Mouse (Mus musculus) naive thymus-derived CD4-positive, alpha-beta T cell, adult 5 months (primary cell): ENCODE measurements around the gene Gm48551. TPM values are rescaled to one million over a fixed set of nuclear protein-coding genes. Genes with fewer than 3 reads are reported as not detected.

Experiments
- polyA plus RNA-seq: library from polyadenylated mRNA; unstranded; fragments of 100-300 nt; shearing (Covaris generic); gene quantifications from one replicate; pipeline ENCODE4 v1.2.1, GENCODE M21; 2017

Gene Gm48551
- polyA plus RNA-seq, result 2.8 TPM

DNA sequence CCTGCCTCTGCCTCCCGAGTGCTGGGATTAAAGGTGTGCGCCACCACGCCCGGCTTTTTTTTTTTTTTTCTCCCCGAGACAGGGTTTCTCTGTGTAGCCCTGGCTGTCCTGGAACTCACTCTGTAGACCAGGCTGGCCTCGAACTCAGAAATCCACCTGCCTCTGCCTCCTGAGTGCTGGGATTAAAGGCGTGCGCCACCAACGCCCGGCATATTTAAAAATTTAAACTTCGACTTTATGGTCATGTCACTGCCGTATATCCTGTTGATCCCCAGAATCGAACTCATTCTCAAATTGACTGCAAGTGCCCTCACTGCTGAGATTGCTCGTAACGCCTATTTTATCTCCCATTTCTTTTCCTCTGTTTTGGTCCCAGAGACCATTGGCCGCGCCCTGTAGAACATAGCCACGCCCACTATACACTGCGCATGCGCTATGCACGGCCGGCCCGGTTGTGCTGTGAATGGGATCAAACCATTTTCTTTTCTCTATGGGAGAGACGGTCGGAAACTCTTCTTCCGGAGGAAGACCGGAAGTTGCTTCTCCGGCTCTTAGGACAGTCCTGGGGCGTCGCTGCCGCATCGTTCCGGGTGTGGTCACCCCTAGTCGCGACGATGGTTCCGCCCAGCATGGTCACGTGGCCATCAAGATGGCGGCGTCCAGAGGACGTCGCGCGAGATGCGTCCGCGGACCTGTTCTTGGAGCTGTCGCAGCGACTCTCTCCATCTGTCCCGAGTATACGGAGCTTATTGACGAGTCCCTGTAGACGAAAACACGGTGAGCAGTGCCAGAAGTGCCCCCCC lies at the start of gene Gm48551, which contains the start of gene Dohh:
Gene Gm48551 (plus strand): TSS at position 665 of the 803 bp plus-strand sequence.
Gene Dohh (plus strand): TSS at position 627 of the 803 bp plus-strand sequence.

DNA sequence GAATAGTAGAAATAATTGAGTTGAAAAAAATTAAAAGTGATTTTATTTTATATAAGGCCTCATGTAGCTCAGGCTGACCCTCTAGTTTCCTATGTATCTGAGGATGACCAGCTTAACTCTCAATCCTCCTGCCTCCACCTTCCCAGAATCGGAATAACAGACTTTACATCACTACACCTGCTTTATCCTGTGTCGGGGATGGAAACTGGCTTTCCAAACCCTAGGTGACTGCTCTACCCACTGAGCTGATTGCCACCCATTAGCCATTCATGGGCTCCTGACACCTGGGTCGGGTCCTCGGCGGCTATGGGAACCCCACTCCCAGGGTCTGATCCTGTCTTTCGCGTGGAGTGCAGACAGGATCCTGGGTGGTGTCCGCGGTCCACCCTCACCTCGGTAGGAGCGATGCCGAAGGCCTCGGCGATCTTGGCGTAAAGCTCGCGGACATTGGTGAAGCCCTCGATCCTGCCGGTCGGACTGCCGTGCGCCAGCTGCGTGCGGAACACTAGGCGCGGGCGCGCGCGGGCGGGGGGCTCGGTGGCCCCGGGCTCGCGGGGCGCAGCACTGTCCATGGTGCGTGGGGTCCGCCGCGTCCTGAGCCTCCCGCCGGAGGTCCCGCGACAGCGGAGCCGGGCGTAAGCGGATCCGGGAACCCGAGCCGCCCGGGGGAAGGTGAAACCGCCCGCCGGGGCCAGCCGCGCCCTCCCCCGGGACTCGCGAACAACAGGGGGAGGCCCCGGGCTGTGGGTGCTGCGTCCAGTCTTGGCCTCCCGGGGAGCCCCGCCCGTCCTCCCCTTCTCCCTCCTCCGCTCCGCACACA lies 41.4 kb upstream of the Gm48551 start, which contains the start of gene Gipc3:
Gene Gipc3 (minus strand): TSS at position 581 of the 820 bp plus-strand sequence.

DNA sequence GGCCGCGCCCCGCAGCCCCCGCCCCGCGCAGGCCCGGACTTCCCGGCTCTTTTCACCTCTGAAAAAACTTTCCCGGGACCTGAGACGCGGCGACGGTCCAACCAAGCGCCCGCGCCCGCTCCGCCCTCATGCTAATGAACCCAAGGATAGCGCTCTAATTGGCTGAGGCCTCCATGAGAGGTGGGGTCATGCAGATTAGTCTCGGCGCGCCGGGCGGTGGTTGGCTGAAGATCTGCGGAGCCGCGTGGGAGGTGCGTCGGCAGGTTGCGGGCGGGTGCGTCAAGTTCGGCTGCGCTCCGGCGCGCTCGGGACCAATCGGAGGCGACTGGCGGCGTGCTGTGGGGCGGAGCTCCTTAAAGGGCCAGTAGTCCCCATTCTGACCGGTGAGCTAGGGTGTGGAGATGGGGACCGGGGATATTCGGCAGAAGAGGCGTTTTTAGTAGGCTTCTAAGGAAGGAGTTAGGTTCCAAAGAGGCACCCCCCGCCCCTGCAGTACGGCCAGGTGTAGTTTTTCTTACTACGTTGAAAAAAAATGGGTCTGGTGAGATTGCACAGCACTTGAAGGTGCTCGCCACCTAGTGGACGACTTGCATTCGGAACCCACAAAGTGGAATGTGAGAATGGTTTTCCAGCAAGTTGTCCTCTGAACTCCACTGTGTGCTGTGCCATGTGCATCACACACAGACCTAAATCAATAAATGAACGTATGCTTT lies 33.8 kb upstream of the Gm48551 start, which contains the start of gene Hmg20b:
Gene Hmg20b (minus strand): TSS at position 130 of the 713 bp plus-strand sequence.

DNA sequence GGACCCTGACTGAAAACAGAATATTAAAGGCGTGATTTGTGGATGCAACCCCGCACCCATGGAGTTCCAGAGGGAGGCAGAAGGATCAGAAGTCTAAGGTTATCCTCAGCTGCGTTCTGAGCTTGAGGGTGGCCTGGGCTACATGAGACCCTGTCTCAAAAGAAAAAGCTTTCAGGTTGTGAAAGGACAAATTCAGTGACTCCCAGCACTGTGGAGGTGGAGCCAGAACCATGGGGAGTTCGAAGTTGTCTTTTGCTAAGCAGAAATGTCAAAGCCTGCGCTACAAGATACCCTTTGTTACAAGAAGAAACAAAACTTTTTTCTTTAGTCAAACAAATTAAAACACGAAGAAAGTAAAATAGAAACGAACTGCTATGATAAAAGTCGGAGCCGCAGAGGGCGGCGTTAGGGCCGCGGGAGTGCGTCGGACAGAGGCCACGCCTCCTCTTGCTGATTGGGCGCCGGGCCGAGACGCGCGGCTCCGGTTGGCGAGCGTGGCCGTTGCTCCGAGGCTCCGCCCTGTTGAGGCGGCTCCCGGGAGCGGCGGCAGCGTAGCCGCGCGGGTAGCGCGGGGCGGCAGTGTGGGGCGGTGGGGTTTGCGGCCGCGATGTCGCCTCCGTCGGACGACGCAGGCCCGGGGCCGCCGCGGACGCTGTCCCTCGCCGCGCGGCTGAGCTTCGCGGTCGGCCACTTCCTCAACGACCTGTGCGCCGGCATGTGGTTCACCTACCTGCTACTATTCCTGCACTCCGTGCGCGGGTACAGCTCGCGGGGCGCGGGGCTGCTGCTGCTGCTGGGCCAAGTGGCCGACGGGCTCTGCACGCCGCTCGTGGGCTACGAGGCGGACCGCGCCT lies 27.0 kb upstream of the Gm48551 start, which contains the start of gene Mfsd12:
Gene Mfsd12 (plus strand): TSS at position 501 of the 854 bp plus-strand sequence.

DNA sequence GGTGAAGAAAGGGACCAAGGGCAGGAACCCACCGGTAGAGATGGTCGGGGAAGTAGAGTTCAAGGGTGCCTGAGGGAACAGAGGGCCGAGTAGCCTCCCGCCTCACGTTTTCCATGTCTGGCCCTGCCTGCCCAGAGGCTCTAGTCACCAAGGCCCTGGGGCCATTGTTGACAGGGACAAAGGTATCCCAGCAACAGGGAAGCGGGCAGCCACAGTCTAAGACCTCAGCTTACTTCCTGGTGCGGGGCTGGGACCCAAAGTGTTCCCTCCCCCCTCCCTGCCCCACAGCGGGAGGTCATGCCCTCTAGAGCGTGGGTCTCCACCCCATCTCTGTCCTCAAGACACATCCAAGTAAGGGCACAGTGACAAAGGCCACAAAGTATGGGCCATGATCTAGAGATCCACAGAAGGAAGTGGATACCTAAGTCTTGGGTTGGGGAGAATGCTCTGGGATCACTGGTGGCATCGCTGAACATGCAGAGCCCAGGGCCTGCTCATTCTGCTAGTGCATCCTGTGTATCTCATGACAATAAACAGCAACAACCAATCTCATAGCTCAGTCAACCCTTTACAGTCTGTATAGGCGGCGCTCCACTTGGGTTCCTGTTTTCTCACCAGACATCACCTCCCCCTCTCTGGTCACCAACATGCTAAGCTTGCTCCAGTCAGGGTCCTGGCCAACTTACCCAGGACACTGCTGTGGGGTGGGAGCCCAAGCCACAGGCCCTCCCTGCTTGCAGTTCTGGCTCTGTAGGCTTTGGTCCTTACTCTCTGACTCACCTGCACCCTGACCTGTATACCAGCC lies 18.4 kb upstream of the Gm48551 start, which contains the start of gene 4930404N11Rik:
Gene 4930404N11Rik (minus strand): TSS at position 145 of the 805 bp plus-strand sequence.

DNA sequence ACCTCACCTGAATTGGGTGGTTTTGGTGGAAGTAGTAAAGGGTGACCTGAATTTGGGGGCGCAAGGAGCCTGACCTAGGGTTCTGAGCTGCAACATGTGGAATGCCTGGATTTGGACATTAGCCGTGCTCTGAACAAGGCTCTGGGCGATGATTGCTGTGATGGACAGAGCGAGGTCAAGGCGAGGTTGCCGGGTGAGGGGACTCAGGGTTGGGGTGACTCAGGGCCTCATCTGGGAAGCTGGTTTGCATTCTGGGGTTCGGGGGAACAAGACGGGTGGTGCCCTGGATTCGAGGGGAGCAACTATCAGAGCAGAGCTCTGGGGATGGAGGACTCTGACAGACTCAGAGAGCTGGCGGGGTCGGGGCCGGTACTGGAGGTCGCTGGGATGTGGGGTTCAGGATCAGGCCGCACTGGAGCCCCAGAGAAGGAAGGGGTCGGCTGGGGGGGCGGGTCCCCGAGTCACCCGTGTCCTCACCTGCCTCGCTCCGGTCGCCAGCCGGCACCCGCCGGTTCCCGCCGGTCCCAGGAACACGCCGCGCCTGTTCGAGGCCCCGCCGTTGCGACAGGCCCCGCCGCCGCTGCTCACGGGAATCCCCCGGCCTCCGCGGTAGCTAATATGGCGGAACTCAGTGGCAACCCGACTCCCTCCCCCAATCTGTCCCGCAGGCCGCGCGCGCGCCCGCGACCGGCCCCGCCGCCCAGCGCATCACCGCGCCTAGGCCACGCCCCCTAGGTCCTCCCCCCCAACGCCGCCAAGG lies 6.3 kb upstream of the Gm48551 start, which contains the start of gene Fzr1:
Gene Fzr1 (minus strand): TSS at position 724 of the 760 bp plus-strand sequence.

DNA sequence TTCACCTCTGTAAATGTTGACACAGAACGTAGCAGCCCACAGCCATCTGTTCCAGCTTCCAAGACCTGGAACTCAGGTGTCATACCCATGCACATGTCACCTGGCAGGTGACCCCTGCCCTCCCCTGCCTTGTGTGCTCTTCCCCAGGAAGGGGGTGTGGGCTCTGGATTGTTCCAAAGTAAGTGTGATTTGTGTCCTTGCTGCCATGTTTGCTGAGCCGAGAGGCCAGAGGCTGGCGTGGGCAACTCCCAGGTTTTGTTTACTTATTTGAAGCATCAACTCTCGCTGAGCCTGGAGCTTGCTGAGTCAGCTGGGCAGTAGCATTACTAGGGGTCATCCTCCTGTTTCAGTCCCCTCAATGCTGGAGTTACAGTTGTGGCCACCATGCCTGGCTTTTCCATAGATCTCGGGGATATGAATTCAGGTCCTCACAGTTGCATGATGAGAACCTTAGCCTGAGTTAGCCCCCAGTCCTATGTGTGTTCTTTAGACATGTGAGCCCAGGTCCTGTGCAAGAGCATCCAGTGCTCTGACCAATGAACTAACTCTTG lies 4.3 kb downstream of the Gm48551 start, which contains the start of gene Gm48552:
Gene Gm48552 (plus strand): TSS at position 501 of the 551 bp plus-strand sequence.

DNA sequence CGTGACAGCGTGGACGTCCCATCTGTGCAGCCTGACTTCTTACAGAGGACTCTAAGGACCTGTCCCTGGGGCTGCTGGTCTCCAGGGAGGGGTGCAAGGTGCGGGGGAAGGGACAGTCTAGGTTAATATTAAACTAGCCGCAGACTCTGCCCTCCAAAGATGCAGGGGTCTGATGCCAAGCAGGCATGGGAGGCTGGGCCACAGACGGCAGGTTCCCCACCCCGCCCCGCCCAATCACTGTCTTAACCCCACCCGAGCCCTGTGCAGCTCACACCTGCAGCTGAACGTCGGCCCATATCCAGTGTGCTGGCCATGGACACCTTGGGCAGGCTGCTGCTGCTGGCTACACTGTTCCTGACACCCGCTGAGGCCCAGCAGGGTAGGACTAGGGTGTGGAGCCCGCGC lies 8.5 kb downstream of the Gm48551 start, which contains the start of gene Smim24:
Gene Smim24 (plus strand): TSS at position 271 of the 405 bp plus-strand sequence.

Other genes starting within 250 kb of the Gm48551 start
- 68.2 TPM for gene Zbtb7a, start 249.2 kb upstream of the Gm48551 start, polyA plus RNA-seq
- 41.3 TPM for gene Pias4, start 216.5 kb upstream of the Gm48551 start, polyA plus RNA-seq
- 1,105 TPM for gene Eef2, start 207.8 kb upstream of the Gm48551 start, polyA plus RNA-seq
- gene Dapk3, start 201.5 kb upstream of the Gm48551 start, polyA plus RNA-seq, result 83.9 TPM
- gene 4930442H23Rik, start 200.6 kb upstream of the Gm48551 start, polyA plus RNA-seq, result 0.39 TPM
- not detected for gene Nmrk2, start 182.4 kb upstream of the Gm48551 start, polyA plus RNA-seq
- gene Atcay, start 153.6 kb upstream of the Gm48551 start, polyA plus RNA-seq, result 0.21 TPM
- 4.1 TPM for gene Zfr2, start 151.3 kb upstream of the Gm48551 start, polyA plus RNA-seq
- 35.8 TPM for gene Matk, start 131.5 kb upstream of the Gm48551 start, polyA plus RNA-seq
- 119 TPM for gene Mrpl54, start 117.5 kb upstream of the Gm48551 start, polyA plus RNA-seq
- 42.8 TPM for gene Apba3, start 117.5 kb upstream of the Gm48551 start, polyA plus RNA-seq
- gene Tjp3, start 92.9 kb upstream of the Gm48551 start, polyA plus RNA-seq, result 11.2 TPM
- 105 TPM for gene Pip5k1c, start 91.5 kb upstream of the Gm48551 start, polyA plus RNA-seq
- 70.7 TPM for gene Cactin, start 63.4 kb upstream of the Gm48551 start, polyA plus RNA-seq
- 43.5 TPM for gene Tbxa2r, start 55.7 kb upstream of the Gm48551 start, polyA plus RNA-seq
- gene Gipc3, start 41.2 kb upstream of the Gm48551 start, polyA plus RNA-seq, result not detected
- 26.7 TPM for gene Hmg20b, start 34.0 kb upstream of the Gm48551 start, polyA plus RNA-seq
- gene Mfsd12, start 27.0 kb upstream of the Gm48551 start, polyA plus RNA-seq, result 4.4 TPM
- gene 4930404N11Rik, start 18.6 kb upstream of the Gm48551 start, polyA plus RNA-seq, result 0.62 TPM
- gene Fzr1, start 6.0 kb upstream of the Gm48551 start, polyA plus RNA-seq, result 40.3 TPM
- gene Dohh, start within 50 bp of the Gm48551 start, polyA plus RNA-seq, result 50.0 TPM
- 0.90 TPM for gene Gm48552, start 4.5 kb downstream of the Gm48551 start, polyA plus RNA-seq
- gene Smim24, start 8.6 kb downstream of the Gm48551 start, polyA plus RNA-seq, result 1.7 TPM
- 16.5 TPM for gene Nfic, start 71.2 kb downstream of the Gm48551 start, polyA plus RNA-seq
- gene Celf5, start 98.2 kb downstream of the Gm48551 start, polyA plus RNA-seq, result not detected
- gene Ncln, start 111.9 kb downstream of the Gm48551 start, polyA plus RNA-seq, result 154 TPM
- 94.7 TPM for gene S1pr4, start 115.7 kb downstream of the Gm48551 start, polyA plus RNA-seq
- gene Gna15, start 139.8 kb downstream of the Gm48551 start, polyA plus RNA-seq, result 3.3 TPM
- 9.7 TPM for gene Gna11, start 160.7 kb downstream of the Gm48551 start, polyA plus RNA-seq
- 989 TPM for gene Aes, start 175.0 kb downstream of the Gm48551 start, polyA plus RNA-seq
- 0.93 TPM for gene Tle2, start 190.1 kb downstream of the Gm48551 start, polyA plus RNA-seq
- gene Tle6, start 216.6 kb downstream of the Gm48551 start, polyA plus RNA-seq, result 2.5 TPM
- gene BC025920, start 221.8 kb downstream of the Gm48551 start, polyA plus RNA-seq, result 1.6 TPM
- 10.4 TPM for gene Sirt6, start 243.3 kb downstream of the Gm48551 start, polyA plus RNA-seq
- gene Ankrd24, start 244.1 kb downstream of the Gm48551 start, polyA plus RNA-seq, result 2.6 TPM